Mouse (Mus musculus) brain, adult 2 months (tissue): ENCODE data around the gene Zfp277.

Experiments
- DNase-seq: peaks from one replicate; pipeline ENCODE4 v3.0.0; 2011; ENCODE audit warnings: low read depth, low spot score

Gene Zfp277

DNA sequence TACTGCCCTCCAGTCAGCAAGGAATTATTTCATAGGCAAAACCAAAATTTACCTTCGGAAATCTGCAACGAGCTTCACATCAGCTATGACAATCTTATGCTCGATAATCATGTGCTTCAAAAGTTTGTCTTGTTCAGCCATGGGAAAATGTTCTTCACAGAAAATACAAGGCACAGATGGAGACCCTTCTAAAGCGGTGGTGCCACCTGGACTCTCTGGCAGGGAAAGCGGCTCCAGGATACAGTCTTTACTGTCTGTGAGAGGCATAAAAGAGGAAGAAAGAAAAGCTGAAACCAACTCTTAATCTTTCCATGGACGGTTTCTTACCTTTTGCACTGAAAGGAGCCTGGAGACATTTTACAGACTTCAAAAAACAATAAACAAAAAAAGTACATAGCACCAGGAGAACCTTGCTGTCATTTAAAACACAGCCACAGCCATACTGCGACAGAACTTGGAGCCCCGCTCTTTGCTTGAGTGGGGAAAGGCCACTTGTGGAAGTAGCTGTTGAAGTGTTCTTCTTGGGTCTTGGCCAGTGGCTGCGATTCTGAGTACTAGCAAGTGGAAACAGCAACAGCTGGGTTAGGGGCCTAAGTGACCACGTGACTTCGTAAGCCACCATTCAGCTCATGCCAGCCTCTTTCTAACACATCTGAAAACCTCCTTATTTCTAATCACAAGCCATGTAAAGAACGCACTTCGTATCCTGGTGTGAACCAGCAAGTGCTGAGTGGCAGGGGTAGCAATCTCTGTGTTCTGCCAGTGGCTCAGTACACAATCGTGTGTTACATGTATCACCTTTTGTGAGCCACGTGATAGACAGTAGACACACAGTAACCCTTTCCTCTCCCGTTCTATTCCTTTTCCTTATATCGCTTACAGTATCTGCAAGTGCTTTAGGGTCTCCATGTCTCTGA is 66.8 kb downstream of the Zfp277 start:
- peak; percentile 69 for DNase-seq

DNA sequence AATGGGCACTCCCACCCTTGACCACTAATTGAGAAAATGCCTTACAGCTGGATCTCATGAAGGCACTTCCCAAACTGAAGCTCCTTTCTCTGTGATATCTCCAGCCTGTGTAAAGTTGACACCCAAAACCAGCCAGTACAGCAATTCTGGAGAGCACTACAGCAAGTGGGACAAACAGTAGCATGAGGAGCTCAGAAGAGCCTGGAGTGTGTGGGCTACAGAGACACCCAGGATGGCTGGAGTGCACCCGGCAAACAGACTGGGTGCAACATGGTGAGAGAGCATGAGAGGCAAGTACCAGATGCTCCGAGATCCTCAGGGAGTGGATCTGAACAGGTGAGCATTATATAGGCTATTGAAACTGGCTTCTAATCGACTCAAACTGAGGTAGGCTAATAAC is 93.8 kb downstream of the Zfp277 start:
- peak; percentile 15 for DNase-seq

GRCm38 (mm10) chr12:40348251-40348650 is 97.5 kb downstream of the Zfp277 start:
- no peak for DNase-seq

DNA sequence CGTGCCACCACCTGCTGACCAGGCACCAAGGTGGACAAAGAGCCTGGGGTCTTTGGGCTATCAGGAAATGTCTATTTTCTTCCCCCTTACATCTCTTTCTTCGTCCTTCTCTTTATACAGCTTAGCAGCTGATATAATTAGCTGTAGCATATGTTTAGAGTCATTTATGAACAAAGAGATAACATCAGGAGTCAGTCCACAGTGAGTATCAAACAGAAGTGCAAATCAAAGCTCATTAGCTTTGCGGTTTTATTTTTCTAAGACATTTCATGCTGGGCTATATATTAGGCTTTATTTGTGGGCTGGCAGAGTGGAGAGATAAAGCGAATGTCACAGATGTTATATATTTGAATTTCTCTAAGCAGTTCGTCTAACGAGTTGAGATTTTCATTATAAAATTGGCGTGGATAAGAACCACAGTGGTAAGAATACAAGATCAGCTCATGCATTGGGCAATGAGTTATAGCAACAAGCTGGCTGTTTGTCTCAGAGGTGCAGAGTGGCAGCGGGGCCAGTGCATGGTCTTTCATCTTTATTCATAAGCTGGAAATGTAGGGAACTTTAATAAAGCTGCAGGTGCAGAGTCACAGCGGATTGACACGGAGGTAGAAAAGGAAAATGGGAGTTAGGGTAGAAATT is 98.5 kb downstream of the Zfp277 start:
- DNase-seq: no peak

- no peak for DNase-seq
Measured at GRCm38 (mm10) chr12:40341443-40341842, 104.3 kb downstream of the Zfp277 start.

GRCm38 (mm10) chr12:40335303-40335702 is 110.4 kb downstream of the Zfp277 start:
- DNase-seq: no peak

DNA sequence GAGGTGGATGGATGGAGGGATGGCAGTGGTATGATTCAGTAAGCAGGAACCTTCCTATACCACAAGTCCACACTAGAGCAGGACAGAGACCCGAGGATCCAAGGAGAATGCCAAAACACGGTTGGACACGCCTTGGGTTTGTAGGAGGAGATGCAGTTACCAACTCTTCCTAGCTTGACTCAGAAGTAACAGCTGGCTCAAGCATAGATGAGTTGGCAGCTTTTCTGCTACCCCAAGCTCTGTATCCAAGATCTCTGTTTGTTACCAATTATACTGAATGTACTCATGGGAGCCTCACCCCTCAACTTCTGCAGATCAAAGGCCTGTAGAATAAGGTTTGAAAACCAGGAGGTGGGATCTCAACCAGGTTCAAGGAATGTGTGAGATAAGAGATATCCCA is 114.2 kb downstream of the Zfp277 start:
- peak; percentile 53 for DNase-seq

- no peak for DNase-seq
Measured at GRCm38 (mm10) chr12:40327012-40327660, 118.6 kb downstream of the Zfp277 start.

DNA sequence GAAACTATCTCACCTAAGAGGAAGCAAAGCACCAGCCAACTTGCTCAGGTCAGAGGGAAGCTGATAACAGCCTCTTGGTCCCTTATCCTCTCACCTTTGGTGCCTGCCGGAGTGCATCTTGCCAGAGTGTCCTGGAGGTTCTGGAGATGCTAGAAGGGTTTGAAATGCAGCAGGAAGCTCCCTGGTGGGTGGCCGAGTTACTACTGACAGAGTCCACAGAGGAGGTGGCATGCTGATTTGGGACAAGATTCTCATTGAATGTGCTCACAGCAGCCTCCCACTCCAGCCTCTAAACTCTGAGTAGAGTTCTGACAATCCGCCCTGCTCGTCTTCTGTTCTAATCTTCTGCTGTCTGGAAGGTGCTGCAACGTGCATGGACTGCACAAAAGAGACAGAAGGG is 120.1 kb downstream of the Zfp277 start:
- peak; percentile 15 for DNase-seq

DNA sequence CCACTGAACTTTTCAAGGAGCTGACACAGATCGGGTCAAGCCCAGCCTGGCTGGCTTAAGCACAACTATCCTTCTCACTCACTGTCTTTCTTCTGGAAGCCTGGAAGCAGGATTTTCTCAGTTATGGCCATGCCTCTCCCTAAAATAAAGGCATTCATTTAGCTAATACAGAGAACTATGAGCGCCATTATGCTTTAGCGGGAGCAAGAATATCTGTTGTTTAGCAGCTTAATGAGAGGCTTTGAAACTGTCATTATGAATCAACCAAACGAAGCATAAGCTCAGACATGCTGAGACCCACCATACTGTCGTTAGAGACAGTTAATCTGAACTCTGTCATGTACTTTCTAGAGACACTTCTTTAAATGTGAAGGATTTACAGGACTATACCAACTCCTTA is 120.9 kb downstream of the Zfp277 start:
- DNase-seq: no peak

GRCm38 (mm10) chr12:40315146-40315545 is 130.6 kb downstream of the Zfp277 start:
- DNase-seq: no peak

DNA sequence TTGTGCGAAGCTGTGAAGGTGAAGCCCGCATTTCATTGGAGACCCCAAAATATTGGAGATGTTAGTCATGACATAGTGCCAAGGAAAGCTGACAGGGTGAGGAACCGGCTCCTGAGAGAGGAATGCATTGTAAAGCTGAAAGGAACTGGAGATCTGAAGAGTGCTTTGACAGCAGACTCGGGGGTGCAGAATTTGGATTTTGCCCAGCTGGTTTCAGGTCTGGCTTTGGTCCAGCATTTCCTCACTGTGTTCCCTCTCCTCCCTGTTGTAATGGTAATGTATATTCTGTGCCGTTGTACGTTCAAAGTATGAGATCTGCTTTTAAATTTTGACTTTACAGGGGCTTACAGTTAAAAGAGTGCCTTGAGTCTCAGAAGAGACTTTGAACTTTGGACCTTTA is 141.7 kb downstream of the Zfp277 start:
- peak; percentile 36 for DNase-seq

DNA sequence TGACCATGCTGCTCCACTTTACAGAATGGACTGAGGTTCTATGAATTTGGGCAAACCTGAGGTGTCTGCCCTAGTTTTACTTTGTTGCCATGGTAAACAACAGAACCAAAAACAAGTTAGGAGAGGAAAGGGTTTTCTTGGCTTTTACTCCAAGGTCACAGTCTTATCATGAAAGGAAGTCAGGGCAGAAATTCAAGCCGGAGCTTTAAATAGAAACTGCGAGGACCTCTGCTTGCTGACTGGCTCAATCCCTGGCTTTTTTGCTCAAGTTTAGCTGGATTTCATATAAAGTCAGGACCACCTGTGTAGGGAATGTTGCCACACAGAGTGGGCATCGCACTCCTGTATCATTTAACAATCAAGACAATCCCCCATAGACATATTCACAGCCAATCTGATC is 147.1 kb downstream of the Zfp277 start:
- DNase-seq: no peak

DNA sequence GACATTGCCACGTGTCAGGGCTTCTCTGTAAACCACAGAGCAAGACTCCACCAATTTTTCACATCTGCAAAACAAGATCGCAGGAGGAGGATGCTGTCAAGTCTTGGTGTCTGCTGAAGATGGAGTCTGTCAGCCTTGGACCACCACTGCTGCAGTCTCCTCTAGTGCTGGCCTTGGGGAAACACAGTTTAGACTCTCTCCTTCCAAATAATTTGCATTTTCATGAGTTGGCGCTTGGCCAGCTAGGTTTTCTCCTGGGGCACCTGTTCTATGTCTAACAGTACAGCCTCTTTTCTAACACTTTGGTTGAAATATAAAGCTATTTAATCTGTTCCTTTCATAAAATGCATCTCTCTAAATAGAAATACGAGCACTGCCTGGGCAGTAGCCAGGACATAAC is 159.2 kb downstream of the Zfp277 start:
- DNase-seq: no peak

DNA sequence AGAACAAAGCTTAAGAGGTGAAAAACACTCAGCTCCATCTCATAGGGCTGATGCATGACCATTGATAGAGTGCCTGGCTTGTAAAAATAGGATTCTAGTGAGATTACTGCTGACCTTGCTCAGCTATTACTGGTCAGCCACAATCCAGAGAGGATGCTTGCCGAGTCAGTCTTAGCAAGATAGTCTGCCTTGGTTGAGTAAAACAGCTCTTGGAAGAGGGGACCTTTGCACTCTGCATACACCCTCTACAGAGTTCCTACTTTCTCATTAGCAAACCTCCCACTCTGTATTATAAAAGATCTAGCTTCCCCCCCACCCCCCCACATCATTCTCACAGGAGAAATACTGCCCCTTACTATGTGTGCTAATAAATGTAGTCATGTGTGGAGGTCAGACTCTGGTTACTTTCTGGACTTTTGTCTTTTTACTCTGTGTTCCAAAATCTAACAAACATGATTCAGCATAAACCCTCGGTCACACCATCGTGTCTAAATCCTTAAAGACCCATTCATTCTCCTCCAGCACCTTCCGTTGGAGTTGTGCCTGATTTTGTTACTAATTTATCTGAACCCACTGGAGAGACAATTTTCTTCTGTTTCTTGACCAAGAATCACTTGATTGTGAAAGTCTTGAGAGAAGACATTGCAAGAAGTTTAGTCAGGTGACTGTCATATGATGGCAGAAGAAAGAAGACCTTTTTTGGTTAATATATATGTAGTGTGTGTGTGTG is 164.9 kb downstream of the Zfp277 start:
- no peak for DNase-seq

DNA sequence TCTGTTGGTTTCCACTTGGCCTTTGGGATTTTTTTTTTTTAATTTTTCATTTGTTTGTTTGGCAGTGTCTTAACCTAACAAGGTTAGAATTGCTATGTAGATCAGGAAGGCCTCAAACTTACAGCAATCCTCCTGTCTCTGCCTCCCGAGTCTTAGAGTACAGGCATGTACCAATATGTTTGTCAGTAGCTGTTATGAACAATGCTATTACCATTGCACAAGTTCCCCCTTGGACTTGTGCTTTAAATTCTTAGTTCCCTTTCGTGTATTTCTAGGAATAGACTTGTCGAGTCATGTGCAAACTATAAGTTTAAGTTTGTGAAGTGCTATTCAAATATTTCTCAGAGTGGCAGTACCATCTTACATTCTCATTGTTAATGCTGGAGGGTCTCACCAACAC is 168.1 kb downstream of the Zfp277 start:
- no peak for DNase-seq

DNA sequence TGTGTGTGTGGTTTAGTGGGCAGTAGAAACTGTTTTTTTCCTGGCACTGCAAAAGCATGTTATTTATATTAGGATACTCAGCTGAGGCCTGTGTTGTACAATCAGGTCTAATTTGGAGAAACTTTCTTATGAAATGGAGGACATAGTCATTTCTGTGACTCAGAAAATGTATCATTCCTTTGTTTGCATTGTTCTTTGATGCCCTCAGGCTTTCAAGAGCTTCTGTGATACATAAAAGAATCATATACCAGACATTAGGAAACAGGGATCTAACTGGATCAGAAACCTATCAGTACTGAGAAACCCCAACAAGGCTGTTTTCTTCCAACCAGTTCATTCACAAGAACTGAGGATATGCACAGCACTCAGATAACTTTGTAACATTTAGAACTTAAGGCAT is 170.8 kb downstream of the Zfp277 start:
- no peak for DNase-seq

DNA sequence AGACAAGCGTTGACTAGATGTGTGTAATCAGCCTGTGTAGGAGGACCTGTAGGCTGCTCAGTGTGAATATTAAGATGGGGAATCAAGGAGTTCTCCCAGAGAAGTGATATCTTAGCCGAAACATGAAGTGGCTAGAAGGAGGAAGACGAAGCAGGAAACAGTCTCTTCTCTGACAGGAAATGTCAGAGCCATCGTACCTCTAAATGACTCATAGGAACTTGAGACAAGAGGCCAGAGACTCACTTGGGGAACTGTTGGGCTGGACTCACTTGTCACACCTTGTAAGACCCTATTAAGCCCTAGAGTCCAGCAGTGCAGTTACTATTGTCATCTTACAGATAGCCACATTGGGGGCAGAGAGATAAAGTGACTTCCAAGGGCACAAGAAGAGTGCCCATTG is 172.4 kb downstream of the Zfp277 start:
- DNase-seq: peak; percentile 22

GRCm38 (mm10) chr12:40272710-40273109 is 173.0 kb downstream of the Zfp277 start:
- DNase-seq: no peak

DNA sequence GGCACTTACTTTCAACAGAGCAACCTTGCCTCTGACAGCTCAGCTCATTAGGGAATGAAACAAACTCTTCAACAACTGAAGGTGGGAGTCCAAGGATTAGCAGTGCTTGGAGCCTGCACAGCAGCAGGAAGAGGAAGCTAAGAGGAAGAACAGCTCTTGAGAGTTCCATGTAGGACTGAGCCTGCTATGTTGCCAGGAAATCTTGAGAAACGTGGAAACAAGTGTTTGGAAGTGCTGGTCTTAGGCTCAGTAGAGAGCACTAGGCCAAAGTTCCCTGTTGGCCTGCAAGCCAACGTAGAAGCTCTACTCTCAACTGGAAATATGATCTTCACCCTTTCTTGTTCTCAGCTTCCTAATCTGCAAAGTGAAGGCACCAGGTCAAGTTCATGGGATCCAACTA is 177.4 kb downstream of the Zfp277 start:
- DNase-seq: no peak
